Mouse (Mus musculus) layer of hippocampus, postnatal 25 days (tissue): ENCODE data around the gene Rad17. TPM values are rescaled to one million over a fixed set of nuclear protein-coding genes. Genes with fewer than 3 reads are reported as not detected.

Experiments used
- DNase-seq, 2 experiments: peaks; one replicate each; pipeline ENCODE4 v3.0.0; 2022; ENCODE audit warnings: mixed read lengths in 2 of 2, low spot score in 1 of 2; ENCODE audit errors: extremely low spot score in 1 of 2
- total RNA-seq, 2 experiments: library from RNA; stranded (reverse); gene quantifications; 2 replicates each; pipeline ENCODE4 v1.2.3; 2021

Rad17 gene
- total RNA-seq, 2 experiments from 2014 or later = 13.2 to 14.0 TPM

DNA sequence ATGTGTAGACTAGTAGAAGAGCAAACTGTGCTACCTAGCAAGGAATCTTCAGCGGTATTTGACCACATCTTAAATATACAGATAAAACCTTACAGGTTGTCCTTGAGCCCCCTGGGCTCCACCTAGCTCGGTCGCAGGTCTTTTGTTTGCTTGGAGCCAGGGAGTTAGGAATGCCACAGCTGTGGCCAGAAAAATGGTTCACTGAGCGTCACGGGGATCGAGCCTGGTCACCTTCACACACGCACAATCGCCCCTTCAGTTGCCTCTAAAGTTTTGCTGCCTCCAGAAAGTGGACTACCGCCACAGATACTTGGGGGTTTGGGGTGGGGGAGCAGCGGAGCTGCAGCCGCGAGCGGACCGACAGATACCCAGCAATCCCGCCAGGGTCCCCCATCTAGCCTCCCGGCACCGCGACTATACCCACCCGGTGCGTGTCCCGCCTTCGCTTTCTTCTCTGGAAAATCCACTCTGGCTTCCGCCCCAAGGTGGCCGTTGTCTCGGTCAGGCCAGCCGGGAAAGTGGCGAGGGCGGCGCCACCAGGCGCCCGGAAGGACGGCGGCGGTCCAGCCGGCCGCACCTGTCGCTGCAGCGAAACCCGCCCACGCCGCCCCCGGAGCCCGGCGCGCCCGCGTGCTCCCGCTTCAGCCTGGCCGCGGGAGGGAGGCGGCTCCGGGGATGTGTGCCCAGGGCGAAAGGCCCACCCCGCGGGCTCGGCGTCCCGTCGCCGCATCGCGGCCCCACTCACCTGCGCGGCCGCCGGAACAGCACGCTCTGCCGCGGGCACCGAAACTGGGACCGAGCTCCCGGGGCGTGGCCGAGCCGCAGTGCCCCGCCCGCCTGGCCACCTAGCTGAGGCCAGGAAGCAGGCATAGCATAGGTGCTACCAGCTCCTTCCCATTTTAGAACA lies 34.4 kb downstream of the Rad17 start, which contains the start of gene Marveld2:
Gene Marveld2 (minus strand): TSS at position 791 of the 907 bp plus-strand sequence.
- peak; percentile 5 to 23 for DNase-seq

DNA sequence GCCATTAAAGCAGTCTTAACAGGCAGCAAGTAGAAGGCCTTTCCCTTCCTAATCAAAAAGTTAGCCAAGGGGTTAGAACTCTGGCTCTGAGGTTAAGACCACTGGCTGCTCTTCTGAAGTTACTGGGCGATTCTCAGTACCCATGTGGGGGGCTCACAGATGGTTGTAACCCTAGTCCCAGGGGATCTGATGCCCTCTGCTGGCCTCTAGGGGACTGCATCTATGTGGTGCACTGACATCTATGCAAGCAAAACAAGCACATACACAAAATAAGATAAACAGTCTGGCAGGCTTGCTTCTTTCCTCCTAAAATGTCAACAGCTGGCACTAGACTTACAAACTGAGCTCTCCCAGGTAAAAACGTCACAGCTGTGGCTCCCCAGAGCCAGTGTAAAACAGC lies 37.9 kb downstream of the Rad17 start:
- DNase-seq = no peak

DNA sequence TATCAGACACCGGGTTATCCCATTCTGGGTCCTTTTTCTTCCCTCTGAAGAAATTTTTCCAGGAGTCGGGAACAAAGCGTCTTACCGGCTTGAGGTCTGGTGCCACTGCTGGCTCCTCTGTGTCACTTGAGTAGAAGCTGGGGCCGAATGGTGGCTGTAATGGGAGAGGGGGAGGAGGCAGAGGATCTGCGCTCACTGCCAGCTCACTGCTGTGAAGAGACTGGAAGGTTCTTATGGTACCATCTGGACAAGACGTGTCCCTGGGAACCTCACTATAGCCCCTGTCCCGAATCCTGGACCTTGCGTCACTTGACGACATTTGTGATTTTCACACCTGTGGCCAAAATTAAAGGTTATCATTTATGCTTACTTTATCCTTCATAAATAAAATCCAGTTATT lies 38.6 kb downstream of the Rad17 start:
- no peak for DNase-seq

DNA sequence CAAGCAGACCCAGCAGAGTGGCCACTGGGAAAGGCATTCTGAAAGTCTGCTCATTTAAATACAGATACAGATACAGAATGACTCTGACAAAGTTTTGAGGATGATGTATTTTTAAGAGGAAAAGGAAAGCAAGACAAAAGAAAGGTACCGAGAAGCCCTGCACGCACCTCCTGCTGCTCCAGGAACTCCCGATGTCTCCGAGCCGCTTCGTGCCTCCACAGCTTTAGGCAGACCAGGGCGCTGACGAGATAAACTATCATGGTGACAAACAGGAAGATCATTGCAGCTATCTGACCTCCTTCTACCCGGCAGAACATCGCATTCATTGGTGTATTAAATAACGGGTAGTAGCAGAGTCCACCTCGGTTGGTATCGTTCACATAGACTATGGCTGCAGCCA lies 39.6 kb downstream of the Rad17 start:
- no peak for DNase-seq

DNA sequence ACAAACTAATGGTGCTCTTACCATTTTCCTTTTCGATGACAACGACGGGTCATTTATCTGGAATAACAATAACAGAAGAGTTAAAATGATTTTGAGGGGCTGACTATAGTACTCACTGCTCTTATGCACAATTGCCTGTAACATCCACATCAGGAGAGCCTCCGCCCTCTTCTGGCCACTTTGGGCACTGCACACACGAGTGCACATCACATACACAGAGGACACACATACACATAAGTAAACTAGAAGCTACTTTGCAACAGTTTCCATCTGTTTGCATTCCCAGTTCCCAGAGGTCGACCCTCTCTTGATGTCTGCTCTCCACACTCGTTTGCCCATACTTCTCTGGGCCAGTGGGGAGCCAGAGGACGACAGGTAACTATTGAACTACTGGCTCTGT lies 43.1 kb downstream of the Rad17 start:
- DNase-seq = no peak

DNA sequence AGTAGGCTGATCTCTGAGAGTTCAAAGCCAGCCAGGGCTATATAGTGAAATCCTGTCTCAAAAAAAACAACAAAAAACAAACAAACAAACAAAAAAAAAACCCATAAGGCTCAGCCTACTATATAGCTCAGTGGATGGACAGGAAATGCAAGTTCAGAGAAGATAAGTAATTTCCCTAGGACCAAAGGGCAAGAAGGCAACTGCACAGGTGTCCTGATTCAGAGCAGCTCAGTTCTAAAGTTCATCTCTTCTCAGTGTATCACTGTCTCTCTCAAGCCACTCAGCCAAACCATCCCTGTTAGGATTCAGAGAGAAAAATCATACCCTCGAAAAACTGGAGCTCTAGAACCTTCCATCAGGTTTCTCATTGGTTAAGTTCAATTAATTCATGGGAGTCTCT lies 45.0 kb downstream of the Rad17 start:
- DNase-seq = no peak

DNA sequence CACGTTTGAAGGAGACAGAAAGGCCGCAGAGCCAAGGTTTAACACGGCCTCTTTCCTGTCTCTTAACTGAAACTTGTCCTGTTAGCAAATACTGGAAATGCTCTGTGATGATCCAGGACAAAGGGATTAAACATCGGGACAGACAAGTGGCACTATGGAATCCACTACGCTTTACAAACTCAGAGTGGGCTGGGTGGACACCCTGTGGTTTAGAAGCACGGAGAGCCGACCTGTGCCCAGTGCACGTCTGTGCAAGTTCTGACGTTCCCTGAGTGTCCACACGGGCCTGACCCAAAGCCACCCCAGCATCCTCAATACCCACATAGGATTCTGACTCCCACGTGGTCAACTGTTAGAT lies 47.1 kb downstream of the Rad17 start:
- DNase-seq = no peak

DNA sequence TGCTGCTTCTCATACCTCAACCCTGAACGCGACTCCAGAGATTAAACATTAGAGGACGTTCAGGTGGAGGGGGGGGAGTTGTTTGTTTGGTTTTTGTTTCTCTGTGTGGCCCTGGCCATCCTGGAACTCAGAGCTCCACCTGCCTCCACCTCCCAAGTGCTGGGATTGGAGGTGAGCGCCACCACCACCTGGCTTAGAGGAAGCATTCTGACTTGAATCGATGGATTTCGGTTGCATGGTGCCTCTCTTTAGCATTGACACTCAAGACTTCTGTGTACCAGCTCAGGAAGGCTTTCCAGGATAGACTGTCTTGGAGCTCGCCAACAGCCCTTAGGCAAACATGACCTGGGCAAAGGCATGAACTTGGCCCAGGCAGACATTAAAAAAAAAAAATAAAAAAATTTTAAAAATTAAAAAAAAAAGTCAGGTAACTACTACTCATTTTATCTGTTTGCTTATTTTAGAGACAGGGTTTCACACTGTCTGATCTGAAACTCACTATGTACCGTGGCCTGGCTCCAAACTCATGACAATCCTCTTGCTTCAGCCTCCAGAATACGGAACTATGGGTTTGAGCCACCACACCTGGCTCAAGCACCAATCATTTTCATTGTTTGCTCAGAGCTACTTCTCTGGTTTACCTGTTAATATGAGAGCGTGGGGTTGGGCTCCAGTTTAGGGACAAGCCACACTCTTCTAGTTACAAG lies 47.7 kb downstream of the Rad17 start:
- DNase-seq = no peak

DNA sequence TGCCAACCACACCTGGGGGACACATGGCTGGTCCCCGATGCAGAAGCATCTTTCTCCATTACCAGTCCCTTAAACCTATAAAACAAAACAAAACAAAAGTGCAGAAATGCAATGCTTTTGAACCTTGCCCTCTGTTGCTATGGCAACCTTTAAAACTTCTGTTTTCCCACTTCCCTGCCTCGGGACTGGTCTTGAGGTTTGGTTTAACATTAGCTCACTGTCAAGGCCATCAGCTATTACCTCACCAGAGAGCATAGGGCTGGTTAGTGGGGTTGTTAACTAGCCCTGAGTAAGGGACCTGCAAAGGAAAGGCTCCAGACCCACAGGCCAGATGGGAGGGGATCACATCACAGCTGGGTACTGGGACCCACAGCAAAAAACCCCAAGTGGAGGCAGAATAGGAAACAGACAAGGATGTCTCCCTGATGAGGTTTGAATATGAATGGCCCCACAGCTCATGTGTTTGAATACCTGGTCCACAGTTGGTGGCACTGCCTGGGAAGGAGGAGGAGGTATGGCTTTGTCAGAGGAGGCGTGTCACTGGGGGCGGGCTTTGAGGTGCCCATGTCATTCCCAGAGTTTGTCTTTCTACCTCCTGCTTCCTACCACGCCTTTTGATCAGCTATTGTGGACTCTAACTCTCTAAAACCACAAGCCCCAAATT lies 48.5 kb downstream of the Rad17 start:
- DNase-seq = no peak

DNA sequence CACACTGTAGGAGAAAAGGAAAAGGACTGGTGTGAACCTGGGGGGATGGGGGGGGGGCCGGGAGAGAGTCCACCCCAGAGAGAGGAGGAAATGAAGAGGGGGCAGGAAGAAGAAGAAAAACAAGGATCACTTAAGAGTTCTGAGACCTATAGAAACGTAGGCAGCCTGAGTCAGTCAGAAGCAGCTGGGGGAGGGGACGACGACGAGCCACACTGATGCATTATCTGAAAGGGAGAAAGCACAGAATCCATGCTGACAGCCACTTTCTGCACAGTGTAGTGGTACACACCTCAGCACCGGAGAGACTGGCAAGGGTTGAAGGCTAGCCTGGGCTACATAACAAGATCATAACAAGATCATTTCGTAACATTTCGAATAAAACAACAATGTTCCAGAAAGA lies 49.8 kb downstream of the Rad17 start:
- no peak for DNase-seq

DNA sequence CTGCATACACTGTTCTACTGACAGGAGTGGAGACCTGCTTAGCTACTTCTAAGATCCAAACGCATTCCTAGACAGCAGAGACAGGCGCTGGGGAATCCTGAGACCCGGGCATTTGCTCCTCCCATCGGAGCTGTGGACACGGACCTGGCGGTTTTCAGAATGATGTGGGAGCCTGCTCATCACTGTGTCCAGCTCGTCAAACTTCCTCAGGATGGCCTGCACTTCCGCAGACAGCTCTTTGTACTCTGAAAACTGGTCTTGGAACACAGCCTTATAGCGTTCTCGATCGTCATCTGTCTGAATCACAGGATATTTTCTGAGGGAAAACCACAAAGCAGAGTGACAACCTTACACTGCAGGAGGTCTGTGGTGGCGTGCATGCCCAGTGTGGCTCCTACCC lies 50.5 kb downstream of the Rad17 start:
- no peak for DNase-seq

DNA sequence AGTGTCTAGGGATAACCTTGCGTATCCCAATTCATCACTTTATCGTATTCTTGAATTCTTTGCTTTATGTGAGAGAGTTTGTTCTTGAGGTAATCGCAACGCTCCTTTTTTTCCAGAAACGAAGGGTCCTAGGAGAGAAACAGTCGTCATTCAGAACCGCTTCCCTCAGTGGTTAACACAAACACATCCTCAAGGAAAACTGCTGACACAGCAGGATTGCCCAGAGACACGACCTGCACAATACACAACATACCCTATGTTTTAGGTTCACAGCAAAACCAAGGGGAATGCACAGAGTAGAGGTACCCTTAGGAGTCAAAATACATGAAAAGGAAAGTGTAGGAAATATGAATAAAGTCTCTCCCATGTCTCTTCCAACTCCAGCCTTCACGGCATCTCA lies 53.6 kb downstream of the Rad17 start:
- no peak for DNase-seq

DNA sequence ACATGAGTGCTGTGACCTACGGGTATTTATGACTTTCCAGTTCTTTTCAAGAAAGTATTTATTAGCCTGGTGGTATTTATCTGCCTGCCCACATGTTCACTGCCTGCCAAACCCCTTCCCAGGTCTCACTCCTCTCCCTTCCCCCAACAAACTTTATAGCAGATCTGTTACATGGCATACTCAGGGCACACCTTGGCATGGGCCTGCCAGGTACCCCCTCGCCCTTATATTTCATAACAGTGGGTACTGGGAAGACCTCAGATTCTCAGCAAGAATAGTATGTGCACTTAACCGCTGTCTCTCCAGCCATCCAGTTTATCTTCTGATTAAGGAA lies 55.3 kb downstream of the Rad17 start:
- DNase-seq = no peak

DNA sequence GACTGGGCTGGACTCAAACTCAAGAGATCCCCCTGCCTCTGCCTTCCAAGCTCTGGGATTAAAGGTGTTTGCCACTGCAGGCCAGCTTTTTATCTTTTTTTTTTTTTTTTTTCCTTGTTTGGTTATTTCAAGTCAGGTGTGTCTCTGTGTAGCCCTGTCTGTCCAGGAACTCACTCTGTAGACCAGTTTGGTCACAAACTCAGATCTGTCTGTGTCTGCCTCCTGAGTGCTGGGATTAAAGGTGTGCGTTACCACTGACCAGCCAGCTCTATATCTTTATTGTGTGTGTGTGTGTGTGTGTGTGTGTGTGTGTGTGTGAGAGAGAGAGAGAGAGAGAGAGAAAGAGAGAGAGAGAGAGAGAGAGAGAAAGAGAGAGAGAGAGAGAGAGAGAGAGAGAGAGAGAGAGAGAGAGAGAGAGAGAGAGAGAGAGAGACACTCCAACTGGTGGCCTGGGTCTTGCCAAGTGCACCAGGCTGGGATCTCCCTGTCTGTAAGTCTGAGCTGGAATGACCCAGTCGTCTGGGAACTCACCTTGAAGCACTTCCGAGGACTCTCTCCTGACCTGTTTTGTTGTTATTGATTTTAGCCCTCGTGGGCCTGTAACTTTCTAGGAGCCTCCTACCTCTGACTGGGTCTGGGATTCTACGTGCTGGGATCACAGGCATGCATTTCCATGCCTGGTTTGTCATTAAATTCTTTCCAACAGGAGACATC lies 55.9 kb downstream of the Rad17 start:
- no peak for DNase-seq

DNA sequence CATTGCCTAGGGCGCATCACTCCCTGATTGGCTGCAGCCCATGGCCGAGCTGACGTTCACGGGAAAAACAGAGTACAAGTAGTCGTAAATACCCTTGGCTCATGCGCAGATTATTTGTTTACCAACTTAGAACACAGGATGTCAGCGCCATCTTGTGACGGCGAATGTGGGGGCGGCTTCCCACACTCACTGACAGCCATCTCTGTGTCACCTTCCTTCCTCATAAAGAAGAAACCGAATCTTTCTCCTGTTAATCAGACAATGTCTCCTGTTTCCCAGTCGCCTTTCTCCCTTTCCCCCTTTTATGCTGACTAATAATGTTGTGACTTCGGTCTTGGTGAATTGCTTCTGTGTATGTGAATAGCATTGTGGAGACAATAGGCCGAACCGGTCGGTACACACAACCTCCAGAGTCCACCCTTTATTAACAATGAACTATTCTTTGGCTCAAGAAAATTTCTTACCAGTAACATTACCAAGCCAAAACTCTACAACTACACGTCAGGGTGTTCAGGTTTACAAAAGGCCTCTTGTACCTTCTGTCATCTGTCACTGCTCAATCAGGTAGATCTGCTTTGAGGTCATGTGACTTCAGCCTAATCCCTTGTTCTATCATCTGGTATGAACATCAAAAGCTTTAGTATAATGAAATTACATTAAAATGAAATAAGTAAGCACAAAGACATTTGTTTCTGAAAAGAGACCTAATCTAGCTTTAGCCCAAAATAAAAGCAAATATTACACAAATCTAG lies 56.6 kb downstream of the Rad17 start:
- DNase-seq = no peak

DNA sequence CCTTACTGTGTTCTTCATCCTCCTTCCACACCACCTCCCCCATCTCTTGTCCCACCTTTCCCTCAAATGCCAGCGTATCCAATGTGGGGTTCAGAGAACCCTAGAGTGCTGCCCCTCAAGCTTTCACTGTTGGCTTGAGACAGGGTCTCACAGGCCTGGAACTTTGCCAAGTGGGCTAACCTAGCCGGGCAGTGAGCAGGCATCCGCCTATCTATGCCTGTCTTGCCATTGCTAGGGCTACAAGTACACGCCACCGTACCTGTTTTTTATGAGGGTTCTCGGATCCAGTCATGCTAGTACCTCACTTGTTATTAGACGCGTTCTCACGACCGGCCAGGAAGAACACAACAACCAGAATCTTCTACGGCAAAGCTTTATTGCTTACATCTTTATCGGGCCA lies 62.2 kb downstream of the Rad17 start:
- no peak for DNase-seq

DNA sequence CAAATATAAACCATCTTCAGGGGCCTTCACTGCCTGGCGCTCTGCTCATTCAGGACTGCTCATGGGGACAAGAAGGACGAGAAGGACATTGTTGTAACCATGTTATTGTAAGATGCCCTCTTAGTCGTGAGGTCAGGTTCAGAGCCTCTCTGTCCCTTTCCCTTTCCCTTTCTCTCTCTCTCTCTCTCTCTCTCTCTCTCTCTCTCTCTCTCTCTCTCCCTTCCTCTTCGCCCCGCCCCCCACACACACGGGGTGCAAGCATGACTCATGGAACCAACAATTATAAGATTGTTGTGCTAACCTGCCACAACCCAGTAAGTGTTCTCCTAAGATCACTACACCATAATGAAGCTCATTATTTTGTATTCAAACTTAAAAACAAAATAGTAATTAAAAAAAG lies 68.7 kb downstream of the Rad17 start:
- DNase-seq = no peak

DNA sequence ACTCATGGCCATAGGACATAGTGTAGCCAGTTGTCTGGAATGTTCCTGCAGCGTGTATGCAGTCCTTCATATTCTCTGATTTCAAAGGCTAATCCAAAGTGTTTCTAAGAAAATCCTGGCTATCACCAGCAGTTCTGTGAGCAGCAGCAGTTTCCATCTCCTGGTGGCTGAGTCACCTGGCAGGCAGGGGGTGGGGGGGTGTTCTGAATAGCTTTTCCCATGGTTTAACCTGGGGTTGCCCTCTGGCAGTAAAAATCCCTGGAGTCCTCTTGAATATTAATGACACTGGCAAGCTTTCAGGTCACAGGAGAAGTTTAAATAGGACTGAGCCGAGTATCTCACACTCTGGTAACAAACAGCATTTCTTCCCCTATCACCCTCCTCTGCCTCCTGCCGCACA lies 69.2 kb downstream of the Rad17 start:
- DNase-seq = no peak

DNA sequence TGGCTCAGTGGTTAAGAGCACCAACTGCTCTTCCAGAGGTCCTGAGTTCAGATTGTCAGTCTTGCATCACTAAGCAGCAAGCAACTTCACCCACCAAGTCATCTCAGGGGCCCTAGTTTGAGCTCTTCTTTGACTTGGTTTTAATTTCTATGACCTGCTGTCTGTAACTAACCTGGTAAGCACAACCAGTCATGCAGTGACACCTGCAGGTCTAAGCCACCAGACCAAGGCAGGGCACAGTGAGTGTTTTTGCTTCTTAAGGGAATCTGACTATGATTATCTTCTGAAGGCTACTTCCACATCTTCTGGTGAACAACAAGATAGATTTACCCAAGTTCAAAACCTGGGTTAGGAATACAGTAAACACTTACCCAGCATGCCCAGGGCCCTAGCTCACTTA lies 70.9 kb downstream of the Rad17 start:
- no peak for DNase-seq

DNA sequence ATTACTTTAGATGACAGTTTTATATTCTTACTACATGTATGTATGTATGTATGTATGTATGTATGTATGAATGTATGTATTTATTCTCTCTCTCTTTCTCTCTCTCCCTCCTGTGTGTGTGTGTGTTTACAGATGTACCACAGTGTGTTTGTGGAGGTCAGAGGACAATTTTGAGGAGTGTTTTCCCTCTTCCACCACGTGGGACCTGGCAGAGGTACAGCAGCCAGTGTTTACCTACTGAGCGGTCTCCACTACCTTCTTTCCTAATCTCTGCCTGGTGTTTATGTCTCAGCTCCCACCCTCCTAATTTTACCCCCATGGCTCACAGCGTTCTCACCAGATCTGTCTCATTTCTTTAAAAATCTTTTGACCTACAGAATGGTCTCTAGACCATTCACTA lies 71.6 kb downstream of the Rad17 start:
- DNase-seq = no peak
